Mouse (Mus musculus) liver, embryonic 14.5 days (tissue): ENCODE results near the gene Ankrd11. TPM values are rescaled to one million over a fixed set of nuclear protein-coding genes. Genes with fewer than 3 reads are reported as not detected.

ENCODE experiments used
- ATAC-seq: fragments of 200-750 bp; cut with Nextera tagmentation; 2 replicates; pipeline ENCODE4 v1.8.0; 2017; ENCODE audit warnings: moderate number of reproducible peaks, mild to moderate bottlenecking, moderate library complexity; ENCODE audit not compliant: insufficient read depth
- DNase-seq, 3 experiments: peaks; one replicate each; pipeline ENCODE4 v3.0.0-alpha.2; 2012 to 2013; ENCODE audit warnings: low read depth in 3 of 3, low spot score in 3 of 3
- H3K27ac ChIP-seq: fragments of 300-500 bp; sonication (generic); 2 replicates; pipeline ENCODE4 v1.5.1; 2014; ENCODE audit warnings: moderate library complexity, mild to moderate bottlenecking, control low read depth, inconsistent platforms
- H3K27me3 ChIP-seq: fragments of 300-500 bp; sonication (generic); 2 replicates; pipeline ENCODE4 v1.6.1; 2014; ENCODE audit warnings: mild to moderate bottlenecking, low read length, moderate library complexity; ENCODE audit not compliant: control insufficient read depth, insufficient read depth
- H3K36me3 ChIP-seq: fragments of 300-500 bp; sonication (generic); replicated peaks from 2 replicates; pipeline ENCODE4 v1.6.1; 2014; ENCODE audit warnings: low read depth; ENCODE audit not compliant: control insufficient read depth, insufficient read depth
- H3K4me1 ChIP-seq, 2 experiments: fragments of 200-500 bp in 1 of 2; fragments of 300-500 bp in 1 of 2; sonication (generic) in 1 of 2; replicated peaks; 2 replicates each; pipeline ENCODE4 v1.6.1; 2012 to 2014; ENCODE audit warnings: antibody characterized with exemption in 1 of 2, inconsistent platforms in 1 of 2, low read length in 1 of 2; ENCODE audit not compliant: control insufficient read depth in 2 of 2, insufficient read depth in 2 of 2
- H3K4me2 ChIP-seq: fragments of 300-500 bp; sonication (generic); 2 replicates; pipeline ENCODE4 v1.6.1; 2014; ENCODE audit warnings: low read depth, mild to moderate bottlenecking, control low read depth, moderate library complexity
- H3K4me3 ChIP-seq, 2 experiments: fragments of 200-500 bp in 1 of 2; fragments of 300-500 bp in 1 of 2; sonication (generic) in 1 of 2; 2 replicates each; pipeline ENCODE4 v1.5.1; 2012 to 2014; ENCODE audit warnings: low read depth in 2 of 2, low read length in 2 of 2, mild to moderate bottlenecking in 2 of 2, control low read depth in 1 of 2, inconsistent platforms in 1 of 2, moderate library complexity in 1 of 2; ENCODE audit not compliant: insufficient read depth in 1 of 2
- H3K9ac ChIP-seq: fragments of 300-500 bp; sonication (generic); replicated peaks from 2 replicates; pipeline ENCODE4 v1.6.1; 2014; ENCODE audit warnings: mild to moderate bottlenecking, control low read depth, moderate library complexity
- H3K9me3 ChIP-seq: fragments of 300-500 bp; sonication (generic); 2 replicates; pipeline ENCODE4 v1.6.1; 2016; ENCODE audit warnings: low read length, mixed read lengths; ENCODE audit not compliant: control insufficient read depth
- CTCF ChIP-seq: IDR thresholded peaks from 2 replicates; pipeline ENCODE4 v1.5.1; 2016; ENCODE audit warnings: antibody characterized with exemption, low read depth, control low read depth
- EP300 ChIP-seq: IDR thresholded peaks from 2 replicates; pipeline ENCODE4 v1.6.1; 2016; ENCODE audit warnings: antibody characterized with exemption, low read depth
- WGBS: fragments of 180-500 bp; shearing (Covaris S2); extraction: QIAGEN DNeasy Blood & Tissue Kit; methylation state at CpG from one replicate; pipeline ENCODE4 v1.1.7; 2014; ENCODE audit not compliant: insufficient replicate concordance; 5-methylcytosine and 5-hydroxymethylcytosine counted together
- polyA plus RNA-seq, 2 experiments: library from polyadenylated mRNA; depleted of rRNA in 1 of 2; stranded (reverse) in 1 of 2; unstranded in 1 of 2; fragments of >200 nt; fragmentation: Nextera tagmentation in 1 of 2; extraction: Ambion mirVana in 1 of 2; gene quantifications; 2 replicates each; pipeline versions ENCODE4 v1.2.1 to v1.2.3; 2012 to 2014

Ankrd11 gene
- polyA plus RNA-seq, 2 experiments, result 10.8 to 12.4 TPM

- Histone ChIP-seq H3K36me3 (no peaks in the 10 kb centered on the region; the same call in none of the 2 replicates), H3K4me2 (no peak overlapping the region), H3K4me1 (peaks cover 4 to 14% of the 10 kb centered on the region in 2 experiments; a peak in 3 of 4 replicates), H3K4me3 (no peak overlapping the region), H3K27me3 (no peaks in the 10 kb centered on the region), H3K9ac (no peak overlapping the region), H3K9me3 (no peaks in the 10 kb centered on the region), H3K27ac (no peak overlapping the region)
- 52% methylated on average over 4 of the region's 4 CpGs for WGBS
- DNase-seq, result peak in 2 of 3 experiments; percentile 26 to 31
- TF ChIP-seq EP300 (no peak), CTCF (no peak)
- ATAC-seq, result peak; percentile 31; the same call in 1 of the 2 replicates
These were observed 66.0 kb downstream of the Ankrd11 start for GRCm38 (mm10) chr8:122976046-122976445.

GRCm38 (mm10) chr8:122969964-122970620 is 72.0 kb downstream of the Ankrd11 start:
- Histone ChIP-seq H3K27me3 (no peaks in the 10 kb centered on the region), H3K4me3 (no peak overlapping the region), H3K4me2 (no peak overlapping the region), H3K9ac (no peak overlapping the region), H3K9me3 (no peaks in the 10 kb centered on the region), H3K4me1 (peaks cover 0 to 4% of the 10 kb centered on the region in 2 experiments; a peak in 1 of 4 replicates), H3K36me3 (peaks cover 5% of the 10 kb centered on the region), H3K27ac (no peak overlapping the region)
- no peak for DNase-seq
- ATAC-seq, result no peak
- no peak for TF ChIP-seq CTCF
- TF ChIP-seq EP300, result no peak
- 82% methylated on average over 3 of the region's 3 CpGs for WGBS

DNA sequence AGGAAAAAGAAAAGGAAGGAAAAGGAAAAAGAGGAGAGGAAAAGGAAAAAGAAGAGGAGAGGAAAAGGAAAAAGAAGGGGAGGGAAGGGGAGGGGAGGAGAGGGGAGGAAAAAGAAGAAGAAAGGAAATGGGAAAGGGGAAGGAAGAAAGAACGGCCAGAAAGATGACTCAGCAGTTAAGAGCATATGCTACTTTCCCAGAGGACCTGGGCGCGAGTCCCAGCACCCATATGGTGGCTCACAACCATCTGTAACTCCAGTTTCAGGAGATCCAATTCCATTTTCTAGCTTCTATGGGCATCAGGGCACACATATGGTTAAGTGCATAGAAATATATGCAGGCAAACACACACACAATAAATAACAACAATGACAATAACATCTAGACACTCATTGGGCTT is 73.9 kb downstream of the Ankrd11 start:
- Histone ChIP-seq H3K36me3 (peaks cover 5% of the 10 kb centered on the region; the same call in 1 of the 2 replicates), H3K27me3 (no peaks in the 10 kb centered on the region), H3K27ac (no peak overlapping the region), H3K4me2 (no peak overlapping the region), H3K9ac (no peak overlapping the region), H3K9me3 (no peaks in the 10 kb centered on the region), H3K4me3 (no peak overlapping the region), H3K4me1 (peaks cover 9 to 11% of the 10 kb centered on the region in 2 experiments; a peak in 3 of 4 replicates)
- DNase-seq, result no peak
- TF ChIP-seq EP300 (no peak), CTCF (no peak)
- no peak for ATAC-seq
- WGBS, result 75% methylated on average over 3 of the region's 3 CpGs

DNA sequence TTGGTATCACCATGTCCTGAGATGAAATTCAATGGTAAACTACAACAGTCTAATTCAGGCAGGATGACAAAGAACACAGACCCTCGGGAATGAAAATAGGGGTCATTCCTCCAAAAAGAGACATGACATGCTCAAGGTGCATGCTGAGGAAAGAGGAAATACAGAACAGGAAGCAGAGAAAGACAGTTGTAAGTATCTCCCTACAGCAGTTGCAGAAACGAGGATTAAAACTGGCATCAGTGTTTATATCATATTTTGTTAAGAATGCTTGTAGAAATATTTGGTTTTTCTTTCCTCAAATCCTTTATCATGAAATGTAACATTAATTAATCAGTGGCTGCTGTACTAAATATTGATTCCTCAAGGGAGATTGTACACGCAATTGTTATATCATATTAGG is 75.4 kb downstream of the Ankrd11 start:
- ATAC-seq, result no peak

DNA sequence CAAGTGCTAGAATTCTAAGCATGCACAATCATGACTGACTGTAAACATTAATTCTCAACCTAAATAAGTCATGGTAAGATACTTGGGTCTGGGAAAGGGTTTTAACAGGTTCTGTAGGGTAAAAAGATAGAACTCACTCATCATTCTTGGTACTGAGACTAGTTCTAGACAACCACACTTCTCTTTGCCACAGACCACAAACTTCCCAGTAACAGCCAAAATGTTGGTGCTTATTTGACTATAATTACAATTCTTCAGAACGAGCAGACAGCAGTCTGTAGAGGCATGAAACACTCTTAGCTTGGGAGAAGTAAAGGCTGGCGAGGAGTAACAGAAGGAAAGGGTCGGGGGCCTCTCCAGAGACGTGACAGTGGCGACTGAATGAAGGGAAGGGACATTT is 80.0 kb downstream of the Ankrd11 start:
- H3K4me1 ChIP-seq, result peaks cover 37 to 45% of the 10 kb centered on the region in 2 experiments
- no peak overlapping the region for H3K27ac ChIP-seq
- no peak overlapping the region for H3K4me3 ChIP-seq
- H3K9ac ChIP-seq, result peak overlapping the region; percentile 45; the same call in 1 of the 2 replicates
- WGBS, result 21% methylated on average over 5 of the region's 5 CpGs
- TF ChIP-seq EP300, result no peak
- no peak for TF ChIP-seq CTCF
- H3K9me3 ChIP-seq, result no peaks in the 10 kb centered on the region
- ATAC-seq, result no peak
- peak overlapping the region; percentile 44 for H3K4me2 ChIP-seq
- no peak for DNase-seq
- no peaks in the 10 kb centered on the region for H3K27me3 ChIP-seq
- H3K36me3 ChIP-seq, result no peaks in the 10 kb centered on the region

More for the DNA sequence above, 75.4 kb downstream of the Ankrd11 start:
- peaks cover 5% of the 10 kb centered on the region; the same call in 1 of the 2 replicates for H3K36me3 ChIP-seq
- H3K9me3 ChIP-seq, result no peaks in the 10 kb centered on the region
- no peak overlapping the region for H3K4me3 ChIP-seq
- no peak overlapping the region for H3K27ac ChIP-seq
- H3K27me3 ChIP-seq, result no peaks in the 10 kb centered on the region
- peaks cover 21 to 23% of the 10 kb centered on the region in 2 experiments for H3K4me1 ChIP-seq
- no peak overlapping the region for H3K9ac ChIP-seq
- DNase-seq, result no peak
- no peak overlapping the region for H3K4me2 ChIP-seq
- TF ChIP-seq EP300 (no peak), CTCF (no peak)
- 51% methylated on average over 3 of the region's 3 CpGs for WGBS
